ENCODE assay signal across 25 mouse cellular contexts in genomic region chr8:48137651-48137937, GRCm38 (mm10). TPM values are rescaled to one million over a fixed set of nuclear protein-coding genes. Genes with fewer than 3 reads are reported as not detected.
DNase-seq lines count a peak whose midpoint lies in the region; ATAC-seq and TF ChIP-seq lines count a peak whose summit lies in the region.
"Had no signal": no experiment of that assay in that cellular context is flagged by ENCODE, and none has a peak within 500 bp of the region (broad histone marks: within the 10 kb centered on the region; RNA-seq: fewer than 3 reads in every experiment).

No protein-coding gene starts in this region.

- H3K27me3 ChIP-seq in forebrain, embryonic 14.5 days (replicated peaks; ENCODE audit: control insufficient read depth, insufficient read depth, low read length), result no peaks in the 10 kb centered on the region
- H3K27me3 ChIP-seq in forebrain, embryonic 11.5 days (ENCODE audit: control insufficient read depth, insufficient read depth, low read length), result no peaks in the 10 kb centered on the region
- H3K27me3 ChIP-seq in midbrain, embryonic 13.5 days, result no peaks in the 10 kb centered on the region
- no peaks in the 10 kb centered on the region for H3K27me3 ChIP-seq in midbrain, embryonic 11.5 days (ENCODE audit: control insufficient read depth, insufficient read depth, low read length)
- no peaks in the 10 kb centered on the region for H3K27me3 ChIP-seq in hindbrain, embryonic 15.5 days
- H3K27me3 ChIP-seq in neural tube, embryonic 13.5 days, result no peaks in the 10 kb centered on the region
- H3K27me3 ChIP-seq in lung, postnatal 0 days (replicated peaks; ENCODE audit: insufficient read depth, low read length), result no peaks in the 10 kb centered on the region
- H3K27me3 ChIP-seq: embryonic facial prominence, embryonic 15.5 days; heart, embryonic 13.5 days; liver, embryonic 15.5 days; lung, embryonic 15.5 days had no signal

- H3K9me3 ChIP-seq in forebrain, embryonic 14.5 days (replicated peaks; ENCODE audit: control insufficient read depth, low read length), result no peaks in the 10 kb centered on the region
- H3K9me3 ChIP-seq in forebrain, embryonic 11.5 days (ENCODE audit: control insufficient read depth, low read length), result no peaks in the 10 kb centered on the region
- no peaks in the 10 kb centered on the region for H3K9me3 ChIP-seq in midbrain, embryonic 13.5 days
- no peaks in the 10 kb centered on the region for H3K9me3 ChIP-seq in midbrain, embryonic 11.5 days (ENCODE audit: control insufficient read depth, low read length)
- H3K9me3 ChIP-seq in hindbrain, embryonic 15.5 days, result no peaks in the 10 kb centered on the region
- no peaks in the 10 kb centered on the region for H3K9me3 ChIP-seq in neural tube, embryonic 13.5 days
- H3K9me3 ChIP-seq in lung, postnatal 0 days (ENCODE audit: low read length), result no peaks in the 10 kb centered on the region
- H3K9me3 ChIP-seq: embryonic facial prominence, embryonic 15.5 days; heart, embryonic 13.5 days; liver, embryonic 15.5 days; lung, embryonic 15.5 days had no signal

- TF ChIP-seq EP300 in lung, postnatal 0 days (IDR thresholded peaks at IDR 0.05), result no peak

- no peak for DNase-seq in forebrain, embryonic 14.5 days (ENCODE audit: low spot score)
- DNase-seq in forebrain, embryonic 11.5 days (ENCODE audit: low spot score), result no peak
- no peak for DNase-seq in midbrain, embryonic 11.5 days (ENCODE audit: low spot score, missing footprints)
- no peak for DNase-seq in right cerebral cortex, adult 18-20 months
- no peak for DNase-seq in lung, postnatal 0 days (ENCODE audit: low spot score)
- DNase-seq: adrenal gland, postnatal 25 days; cerebellum, adult 8-10 months; gastrocnemius, postnatal 25 days; heart, adult 2 months; heart, postnatal 14 days; kidney, adult 18-20 months; layer of hippocampus, adult 9-11 months; liver; right cerebral cortex, postnatal 4 days; thymus, postnatal 14 days had no signal

- 45% methylated on average over 3 of the region's 3 CpGs for WGBS in forebrain, embryonic 14.5 days
- WGBS in forebrain, embryonic 11.5 days, result 83% methylated on average over 3 of the region's 3 CpGs
- 43% methylated on average over 3 of the region's 3 CpGs for WGBS in midbrain, embryonic 13.5 days
- 82% methylated on average over 3 of the region's 3 CpGs for WGBS in midbrain, embryonic 11.5 days
- WGBS in hindbrain, embryonic 15.5 days, result 40% methylated on average over 3 of the region's 3 CpGs
- 44% methylated on average over 3 of the region's 3 CpGs for WGBS in neural tube, embryonic 13.5 days
- WGBS in lung, postnatal 0 days, result 92% methylated on average over 3 of the region's 3 CpGs

- peak; percentile 51 for ATAC-seq in forebrain, embryonic 14.5 days
- ATAC-seq in forebrain, embryonic 11.5 days (replicated peaks; ENCODE audit: low FRiP score), result no peak
- 0 out of 2 replicates have a peak, but pooled peaks have one; percentile 21 for ATAC-seq in midbrain, embryonic 13.5 days
- no peak for ATAC-seq in midbrain, embryonic 11.5 days (ENCODE audit: low FRiP score)
- peak; percentile 12; the same call in 1 of the 2 replicates for ATAC-seq in hindbrain, embryonic 15.5 days (ENCODE audit: low FRiP score, low read depth)
- ATAC-seq in neural tube, embryonic 13.5 days (ENCODE audit: low read depth), result no peak
- no peak for ATAC-seq in lung, postnatal 0 days

- no peak overlapping the region for H3K9ac ChIP-seq in forebrain, embryonic 14.5 days (ENCODE audit: low read length)
- no peak overlapping the region for H3K9ac ChIP-seq in forebrain, embryonic 11.5 days (ENCODE audit: low read length)
- no peak overlapping the region for H3K9ac ChIP-seq in midbrain, embryonic 13.5 days (replicated peaks)
- H3K9ac ChIP-seq in midbrain, embryonic 11.5 days (ENCODE audit: low read length), result no peak overlapping the region
- no peak overlapping the region for H3K9ac ChIP-seq in hindbrain, embryonic 15.5 days
- H3K9ac ChIP-seq in neural tube, embryonic 13.5 days, result no peak overlapping the region
- no peak overlapping the region for H3K9ac ChIP-seq in lung, postnatal 0 days (replicated peaks; ENCODE audit: low read depth)
- H3K9ac ChIP-seq: embryonic facial prominence, embryonic 15.5 days; heart, embryonic 13.5 days; liver, embryonic 15.5 days; lung, embryonic 15.5 days had no signal

- peak overlapping the region; percentile 64; the same call in 1 of the 2 replicates for H3K27ac ChIP-seq in forebrain, embryonic 14.5 days (ENCODE audit: low read depth, low read length)
- no peak overlapping the region for H3K27ac ChIP-seq in forebrain, embryonic 11.5 days (ENCODE audit: low read depth, low read length)
- 0 out of 2 replicates have a peak overlapping the region, but pooled peaks have one; percentile 64 for H3K27ac ChIP-seq in midbrain, embryonic 13.5 days
- no peak overlapping the region for H3K27ac ChIP-seq in midbrain, embryonic 11.5 days (ENCODE audit: low read depth, low read length)
- H3K27ac ChIP-seq in hindbrain, embryonic 15.5 days (replicated peaks), result no peak overlapping the region
- H3K27ac ChIP-seq in neural tube, embryonic 13.5 days (replicated peaks), result 0 out of 2 replicates have a peak overlapping the region, but pooled peaks have one; percentile 0
- H3K27ac ChIP-seq in lung, postnatal 0 days (ENCODE audit: low read length), result no peak overlapping the region
- H3K27ac ChIP-seq: embryonic facial prominence, embryonic 15.5 days; heart, adult 2 months; heart, embryonic 13.5 days; kidney, postnatal 0 days; liver, embryonic 15.5 days; lung, embryonic 15.5 days; macrophage had no signal

- H3K36me3 ChIP-seq in forebrain, embryonic 14.5 days (ENCODE audit: control insufficient read depth, insufficient read depth, low read length), result peaks cover 9% of the 10 kb centered on the region; the same call in 1 of the 2 replicates
- no peaks in the 10 kb centered on the region for H3K36me3 ChIP-seq in forebrain, embryonic 11.5 days (ENCODE audit: control insufficient read depth, insufficient read depth, low read length)
- no peaks in the 10 kb centered on the region for H3K36me3 ChIP-seq in midbrain, embryonic 13.5 days
- H3K36me3 ChIP-seq in midbrain, embryonic 11.5 days (ENCODE audit: control insufficient read depth, insufficient read depth, low read length), result no peaks in the 10 kb centered on the region
- no peaks in the 10 kb centered on the region for H3K36me3 ChIP-seq in hindbrain, embryonic 15.5 days
- no peaks in the 10 kb centered on the region for H3K36me3 ChIP-seq in neural tube, embryonic 13.5 days
- H3K36me3 ChIP-seq in lung, postnatal 0 days (ENCODE audit: insufficient read depth, low read length), result no peaks in the 10 kb centered on the region

- H3K4me3 ChIP-seq in forebrain, embryonic 14.5 days (ENCODE audit: low read depth, low read length), result no peak overlapping the region
- H3K4me3 ChIP-seq in forebrain, embryonic 11.5 days (ENCODE audit: low read depth, low read length), result no peak overlapping the region
- H3K4me3 ChIP-seq in midbrain, embryonic 13.5 days (replicated peaks), result no peak overlapping the region
- no peak overlapping the region for H3K4me3 ChIP-seq in midbrain, embryonic 11.5 days (ENCODE audit: low read depth, low read length)
- H3K4me3 ChIP-seq in hindbrain, embryonic 15.5 days, result no peak overlapping the region
- H3K4me3 ChIP-seq in neural tube, embryonic 13.5 days, result no peak overlapping the region
- H3K4me3 ChIP-seq in lung, postnatal 0 days (ENCODE audit: low read depth, low read length), result no peak overlapping the region
- H3K4me3 ChIP-seq: embryonic facial prominence, embryonic 15.5 days; heart, adult 2 months; heart, embryonic 13.5 days; liver, embryonic 15.5 days; lung, embryonic 15.5 days; myocyte had no signal

- TF ChIP-seq CTCF in lung, postnatal 0 days (IDR thresholded peaks at IDR 0.05), result no peak

- 0 out of 2 replicates have a peak overlapping the region, but pooled peaks have one; percentile 2 for H3K4me2 ChIP-seq in forebrain, embryonic 14.5 days (ENCODE audit: low read length)
- H3K4me2 ChIP-seq in forebrain, embryonic 11.5 days (ENCODE audit: low read depth, low read length, severe bottlenecking), result no peak overlapping the region
- peak overlapping the region; percentile 21; the same call in 1 of the 2 replicates for H3K4me2 ChIP-seq in midbrain, embryonic 13.5 days (replicated peaks)
- H3K4me2 ChIP-seq in midbrain, embryonic 11.5 days, result no peak overlapping the region
- H3K4me2 ChIP-seq in hindbrain, embryonic 15.5 days, result peak overlapping the region; percentile 45
- peak overlapping the region; percentile 39 for H3K4me2 ChIP-seq in neural tube, embryonic 13.5 days
- no peak overlapping the region for H3K4me2 ChIP-seq in lung, postnatal 0 days (replicated peaks; ENCODE audit: low read depth, low read length)
- H3K4me2 ChIP-seq: embryonic facial prominence, embryonic 15.5 days; heart, embryonic 13.5 days; liver, embryonic 15.5 days; lung, embryonic 15.5 days had no signal

- peaks cover 11% of the 10 kb centered on the region for H3K4me1 ChIP-seq in forebrain, embryonic 14.5 days (ENCODE audit: control insufficient read depth, insufficient read depth, low read length)
- H3K4me1 ChIP-seq in forebrain, embryonic 11.5 days (replicated peaks; ENCODE audit: control insufficient read depth, insufficient read depth, low read length), result no peaks in the 10 kb centered on the region
- peaks cover 25% of the 10 kb centered on the region for H3K4me1 ChIP-seq in midbrain, embryonic 13.5 days (replicated peaks)
- no peaks in the 10 kb centered on the region for H3K4me1 ChIP-seq in midbrain, embryonic 11.5 days (ENCODE audit: control insufficient read depth, insufficient read depth, low read length)
- H3K4me1 ChIP-seq in hindbrain, embryonic 15.5 days (replicated peaks), result peaks cover 16% of the 10 kb centered on the region
- H3K4me1 ChIP-seq in neural tube, embryonic 13.5 days (replicated peaks), result peaks cover 32% of the 10 kb centered on the region
- H3K4me1 ChIP-seq in lung, postnatal 0 days (ENCODE audit: insufficient read depth, low read depth, low read length), result no peaks in the 10 kb centered on the region
- H3K4me1 ChIP-seq: liver, embryonic 15.5 days; lung, embryonic 15.5 days had no signal

RNA-seq across cellular contexts. Expression of gene Dctd, which starts 38.7 kb away (rescaled TPM):
- 13.5 and 14.2 TPM in 2 replicates for polyA plus RNA-seq in forebrain, embryonic 14.5 days (2014; fragmentation: Nextera tagmentation; extraction: Ambion mirVana)
- 36.8 and 38.0 TPM in 2 replicates for polyA plus RNA-seq in forebrain, embryonic 11.5 days (2014; fragmentation: Nextera tagmentation; extraction: Ambion mirVana)
- 6.7 and 8.8 TPM in 2 replicates for polyA plus RNA-seq in midbrain, embryonic 13.5 days (2015; fragmentation: Nextera tagmentation; extraction: Ambion mirVana)
- polyA plus RNA-seq in midbrain, embryonic 11.5 days (2014; fragmentation: Nextera tagmentation; extraction: Ambion mirVana), result 21.2 and 26.5 TPM in 2 replicates
- 10.9 and 14.7 TPM in 2 replicates for polyA plus RNA-seq in hindbrain, embryonic 15.5 days (2015; fragmentation: Nextera tagmentation; extraction: Ambion mirVana)
- 10.4 and 10.6 TPM in 2 replicates for polyA plus RNA-seq in neural tube, embryonic 13.5 days (2015; fragmentation: Nextera tagmentation; extraction: Ambion mirVana)
- 1.5 and 1.9 TPM in 2 replicates for polyA plus RNA-seq in lung, postnatal 0 days (2015; fragmentation: Nextera tagmentation; extraction: Ambion mirVana)

Comparison
In these comparisons a context has a peak if more than half of its experiments do, and no peak if none do; other contexts are left out.
1. ATAC-seq: peak in forebrain, embryonic 14.5 days (single experiment), midbrain, embryonic 13.5 days (single experiment) and hindbrain, embryonic 15.5 days (single experiment); none in forebrain, embryonic 11.5 days (single experiment), midbrain, embryonic 11.5 days (single experiment), neural tube, embryonic 13.5 days (single experiment) and lung, postnatal 0 days (single experiment).
2. H3K27ac ChIP-seq: peak in forebrain, embryonic 14.5 days (single experiment), midbrain, embryonic 13.5 days (single experiment) and neural tube, embryonic 13.5 days (single experiment); none in forebrain, embryonic 11.5 days (single experiment), midbrain, embryonic 11.5 days (single experiment), hindbrain, embryonic 15.5 days (single experiment) and lung, postnatal 0 days (single experiment).
3. H3K4me2 ChIP-seq: peak in forebrain, embryonic 14.5 days (single experiment), midbrain, embryonic 13.5 days (single experiment), hindbrain, embryonic 15.5 days (single experiment) and neural tube, embryonic 13.5 days (single experiment); none in forebrain, embryonic 11.5 days (single experiment), midbrain, embryonic 11.5 days (single experiment) and lung, postnatal 0 days (single experiment).